Mouse (Mus musculus) lung, postnatal 0 days (tissue): ENCODE results near the gene Armh1.

Source experiments
- CTCF ChIP-seq: IDR thresholded peaks from 2 replicates; pipeline ENCODE4 v1.5.1; 2016; ENCODE audit warnings: antibody characterized with exemption, mild to moderate bottlenecking
- EP300 ChIP-seq: IDR thresholded peaks from 2 replicates; pipeline ENCODE4 v1.6.1; 2016; ENCODE audit warnings: antibody characterized with exemption, mild to moderate bottlenecking, control low read depth

DNA sequence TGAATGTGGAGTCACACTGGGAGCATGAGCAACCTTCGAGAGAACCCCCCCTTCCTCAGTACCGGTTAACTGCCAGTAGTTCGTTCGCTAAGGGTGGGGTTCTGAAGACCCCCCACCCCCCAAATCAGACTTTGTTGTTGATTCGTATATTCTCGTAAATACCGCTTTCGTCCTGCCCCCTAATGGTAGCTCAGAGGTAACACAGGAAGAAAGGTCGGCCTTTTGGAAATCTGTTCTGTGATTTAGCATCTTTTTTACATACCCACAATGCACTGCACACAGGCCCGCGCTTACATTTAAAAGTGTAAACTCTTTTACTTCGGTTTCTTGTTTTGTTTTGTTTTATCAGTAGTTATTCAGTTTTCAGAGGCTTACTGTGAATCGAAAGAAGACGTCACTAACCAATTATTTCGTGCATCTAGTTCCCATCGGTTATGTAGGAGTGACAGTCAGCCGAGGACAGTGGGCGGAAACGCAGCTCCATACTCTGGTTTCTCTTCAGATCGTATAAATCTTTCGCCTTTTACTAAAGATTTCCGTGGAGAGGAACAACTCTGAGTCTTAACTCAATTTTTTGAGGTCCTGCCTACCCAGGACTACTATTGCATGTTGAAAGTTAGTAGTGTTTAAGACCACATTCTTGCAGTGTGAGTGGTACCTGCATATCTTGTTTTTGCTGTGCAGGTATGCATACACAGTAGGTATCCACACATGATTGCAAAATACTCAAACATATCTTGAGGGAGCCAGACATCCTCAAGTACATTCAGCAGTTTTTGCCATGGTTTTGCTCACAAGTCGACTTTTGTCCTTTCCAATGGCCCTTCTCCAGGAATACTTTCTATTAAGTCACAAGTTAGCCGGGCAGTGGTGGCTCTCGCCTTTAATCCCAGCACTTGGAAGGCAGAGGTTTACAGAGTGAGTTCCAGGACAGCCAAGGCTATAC is 49.6 kb downstream of the Armh1 start:
- TF ChIP-seq CTCF (peak; percentile 80), EP300 (peak; percentile 88)
